Mouse (Mus musculus) forelimb bud, embryonic 11.5 days (tissue): ENCODE measurements around the gene Arl6ip4.
A peak's percentile ranks its signal among the peaks of the same experiment; 100 is the strongest.

ENCODE experiments used
- DNase-seq: peaks from one replicate; pipeline ENCODE4 v3.0.0-alpha.2; 2012; ENCODE audit warnings: low read depth, low spot score

Arl6ip4 gene

GRCm38 (mm10) chr5:124093852-124094604, 21.9 kb upstream of the Arl6ip4 start:
- no peak for DNase-seq

GRCm38 (mm10) chr5:124095077-124095581, 20.8 kb upstream of the Arl6ip4 start:
- DNase-seq = no peak

GRCm38 (mm10) chr5:124095596-124096232, 20.2 kb upstream of the Arl6ip4 start, which contains the start of gene Abcb9:
Gene Abcb9, minus strand, starts transcription at chr5:124095798.
- DNase-seq = peak; percentile 76

- DNase-seq = no peak
Measured at GRCm38 (mm10) chr5:124098923-124099322, 17.0 kb upstream of the Arl6ip4 start.

- no peak for DNase-seq
Measured at GRCm38 (mm10) chr5:124100128-124101044, 15.5 kb upstream of the Arl6ip4 start.

- no peak for DNase-seq
Measured at GRCm38 (mm10) chr5:124102326-124102725, 13.6 kb upstream of the Arl6ip4 start.

GRCm38 (mm10) chr5:124103020-124103419, 12.9 kb upstream of the Arl6ip4 start:
- DNase-seq = no peak

GRCm38 (mm10) chr5:124103552-124103951, 12.3 kb upstream of the Arl6ip4 start:
- no peak for DNase-seq

GRCm38 (mm10) chr5:124111077-124111741, 4.7 kb upstream of the Arl6ip4 start:
- peak; percentile 53 for DNase-seq

GRCm38 (mm10) chr5:124111742-124112497, 4.0 kb upstream of the Arl6ip4 start, which contains the start of gene Ogfod2:
Gene Ogfod2, plus strand, starts transcription at chr5:124112297.
- DNase-seq = peak; percentile 97

- DNase-seq = no peak
Measured at GRCm38 (mm10) chr5:124112531-124112930, 3.4 kb upstream of the Arl6ip4 start.

- DNase-seq = peak; percentile 36
Measured at GRCm38 (mm10) chr5:124113030-124113429, 2.9 kb upstream of the Arl6ip4 start.

GRCm38 (mm10) chr5:124114276-124115025, 1.4 kb upstream of the Arl6ip4 start:
- no peak for DNase-seq

- DNase-seq = no peak
Measured at GRCm38 (mm10) chr5:124115531-124115930, 358 bp upstream of the Arl6ip4 start.

- DNase-seq = no peak
Measured at GRCm38 (mm10) chr5:124119204-124119603, 3.3 kb downstream of the Arl6ip4 start.

GRCm38 (mm10) chr5:124122357-124122756, 6.5 kb downstream of the Arl6ip4 start:
- no peak for DNase-seq

- DNase-seq = no peak
Measured at GRCm38 (mm10) chr5:124125093-124125492, 9.2 kb downstream of the Arl6ip4 start.

- no peak for DNase-seq
Measured at GRCm38 (mm10) chr5:124134261-124134660, 18.4 kb downstream of the Arl6ip4 start.

- DNase-seq = no peak
Measured at GRCm38 (mm10) chr5:124138066-124138465, 22.2 kb downstream of the Arl6ip4 start.

GRCm38 (mm10) chr5:124149028-124149427, 33.1 kb downstream of the Arl6ip4 start:
- no peak for DNase-seq
